Mouse (Mus musculus) spleen, adult 2 months (tissue): ENCODE measurements around the gene Zfp771. TPM values are rescaled to one million over a fixed set of nuclear protein-coding genes. Genes with fewer than 3 reads are reported as not detected.

Experiments
- DNase-seq, 2 experiments: peaks; one replicate each; pipeline versions ENCODE4 v3.0.0 to v3.0.0-alpha.2; 2012 to 2021; ENCODE audit warnings: low spot score in 2 of 2, low read depth in 1 of 2
- H3K27ac ChIP-seq: fragments of 200-500 bp; 2 replicates; pipeline ENCODE4 v1.5.1; 2012; ENCODE audit warnings: low read length, inconsistent platforms; ENCODE audit not compliant: insufficient read depth
- H3K27me3 ChIP-seq: fragments of 200-500 bp; 2 replicates; pipeline ENCODE4 v1.6.1; 2012; ENCODE audit warnings: mild to moderate bottlenecking, moderate library complexity, low read length, inconsistent platforms; ENCODE audit not compliant: control insufficient read depth, insufficient read depth
- H3K36me3 ChIP-seq: fragments of 200-500 bp; 2 replicates; pipeline ENCODE4 v1.6.1; 2012; ENCODE audit warnings: mild to moderate bottlenecking, low read length, inconsistent platforms; ENCODE audit not compliant: control insufficient read depth, insufficient read depth
- H3K4me1 ChIP-seq: fragments of 200-500 bp; 2 replicates; pipeline ENCODE4 v1.6.1; 2011; ENCODE audit warnings: inconsistent platforms; ENCODE audit not compliant: control insufficient read depth, insufficient read depth, insufficient read length
- H3K4me3 ChIP-seq: fragments of 200-500 bp; 2 replicates; pipeline ENCODE4 v1.5.1; 2011; ENCODE audit warnings: mild to moderate bottlenecking, inconsistent platforms; ENCODE audit not compliant: insufficient read depth, insufficient read length; ENCODE audit errors: extremely low read depth
- CTCF ChIP-seq: fragments of 200-500 bp; IDR thresholded peaks from 2 replicates; pipeline ENCODE4 v1.5.1; 2011; ENCODE audit warnings: mild to moderate bottlenecking, inconsistent platforms; ENCODE audit not compliant: insufficient read depth, insufficient read length, insufficient replicate concordance; ENCODE audit errors: extremely low read depth
- POLR2A ChIP-seq: fragments of 200-500 bp; IDR thresholded peaks from 2 replicates; pipeline ENCODE4 v1.6.1; 2011; ENCODE audit warnings: low read depth, low read length, inconsistent platforms
- WGBS: fragments of 180-500 bp; shearing (Covaris S2); methylation state at CpG from one replicate; pipeline ENCODE4 v1.1.7; 2018; 5-methylcytosine and 5-hydroxymethylcytosine counted together
- polyA plus RNA-seq: library from polyadenylated mRNA; depleted of rRNA; stranded (reverse); fragments of >200 nt; gene quantifications from 2 replicates; pipeline ENCODE4 v1.2.3, GENCODE M21; 2012

Gene Zfp771
- polyA plus RNA-seq, 1 experiment: 35.6 TPM

DNA sequence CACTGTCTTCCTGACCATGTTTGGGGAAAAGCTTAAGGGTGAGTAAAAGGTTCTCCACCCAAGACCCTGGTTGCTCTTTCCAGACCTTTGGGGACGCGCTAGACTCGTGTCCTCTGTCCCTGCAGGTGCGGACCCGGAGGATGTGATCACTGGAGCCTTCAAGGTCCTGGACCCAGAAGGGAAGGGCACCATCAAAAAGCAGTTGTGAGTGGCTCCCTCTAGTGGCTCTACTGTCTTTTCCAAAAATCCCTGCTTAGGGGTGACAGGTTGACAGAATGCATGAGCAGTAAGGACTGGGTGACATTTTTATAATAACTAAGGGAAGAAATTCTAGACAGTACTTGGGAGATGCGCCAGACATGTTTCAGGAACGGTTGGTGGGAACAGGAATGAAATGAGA, 30.6 kb upstream of the Zfp771 start:
- Histone ChIP-seq H3K4me3 (no peak overlapping the region), H3K27ac (no peak overlapping the region; the same call in 1 of the 2 replicates), H3K36me3 (peaks cover 17% of the 10 kb centered on the region), H3K27me3 (no peaks in the 10 kb centered on the region), H3K4me1 (peaks cover 29% of the 10 kb centered on the region; the same call in 1 of the 2 replicates)
- TF ChIP-seq POLR2A (no peak), CTCF (peak; percentile 43; the same call in 1 of the 2 replicates)
- WGBS: 38% methylated on average over 7 of the region's 7 CpGs
- no peak for DNase-seq

GRCm38 (mm10) chr7:127213930-127214329, 30.1 kb upstream of the Zfp771 start:
- Histone ChIP-seq H3K4me3 (no peak overlapping the region), H3K27ac (no peak overlapping the region), H3K4me1 (peaks cover 33% of the 10 kb centered on the region; the same call in 1 of the 2 replicates), H3K27me3 (no peaks in the 10 kb centered on the region), H3K36me3 (peaks cover 17% of the 10 kb centered on the region)
- TF ChIP-seq POLR2A (no peak), CTCF (no peak)
- DNase-seq: no peak
- WGBS: 76% methylated on average over 12 of the region's 12 CpGs

GRCm38 (mm10) chr7:127214521-127214920, 29.6 kb upstream of the Zfp771 start:
- Histone ChIP-seq H3K27ac (0 out of 2 replicates have a peak overlapping the region, but pooled peaks have one; percentile 34), H3K4me1 (peaks cover 37% of the 10 kb centered on the region; the same call in 1 of the 2 replicates), H3K27me3 (no peaks in the 10 kb centered on the region), H3K4me3 (no peak overlapping the region), H3K36me3 (peaks cover 17% of the 10 kb centered on the region)
- WGBS: 87% methylated on average over 21 of the region's 21 CpGs
- TF ChIP-seq POLR2A (no peak), CTCF (no peak)
- DNase-seq: no peak

DNA sequence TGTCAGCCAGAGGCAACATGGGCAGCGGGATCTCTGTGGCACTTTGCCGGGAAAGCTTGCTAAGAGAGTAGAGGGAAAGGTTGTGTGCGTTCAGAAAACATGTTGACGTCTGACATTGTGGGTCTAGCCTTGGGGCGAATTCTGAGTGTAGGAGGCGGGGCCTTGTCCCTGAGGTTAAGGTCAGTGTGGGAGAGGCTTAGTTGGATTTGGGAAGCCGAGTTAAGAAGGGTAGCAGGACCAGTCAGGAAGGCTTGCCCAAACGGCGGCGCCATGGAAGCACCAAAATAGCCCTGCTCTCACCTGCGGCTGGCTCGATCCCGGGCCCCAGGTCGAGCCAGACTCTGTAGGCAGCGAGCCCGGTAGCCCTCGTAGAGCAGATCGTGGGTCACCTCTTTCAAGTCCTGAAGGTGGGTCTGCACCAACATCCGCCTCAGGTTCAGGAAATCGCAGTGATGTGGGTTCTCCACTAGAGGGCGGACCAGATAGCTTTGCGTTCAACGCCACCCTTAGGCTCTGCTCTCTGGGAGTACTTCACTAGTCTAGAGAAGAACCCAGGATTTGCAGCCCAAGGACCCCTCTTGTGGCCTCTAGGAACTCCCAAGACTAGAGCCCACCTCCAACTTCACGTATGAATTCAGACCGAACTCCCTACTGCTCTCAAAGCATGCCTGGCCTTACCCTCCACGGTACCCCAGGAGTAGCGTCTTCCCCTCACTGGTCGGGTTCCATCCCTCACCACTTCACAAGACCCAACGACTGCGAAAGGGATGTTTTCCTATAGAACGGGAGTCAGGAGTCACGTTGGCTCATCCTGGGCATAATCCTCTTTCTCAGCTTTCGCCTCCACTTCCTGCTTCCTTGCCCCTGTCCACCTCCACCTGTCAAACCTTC, 28.8 kb upstream of the Zfp771 start:
- WGBS: 48% methylated on average over 33 of the region's 33 CpGs
- peak overlapping the region; percentile 21; the same call in 1 of the 2 replicates for H3K4me3 ChIP-seq
- TF ChIP-seq POLR2A (no peak), CTCF (peak; percentile 85; the same call in 1 of the 2 replicates)
- H3K27ac ChIP-seq: peak overlapping the region; percentile 34; the same call in 1 of the 2 replicates
- DNase-seq: peak in 1 of 2 experiments; percentile 66
- no peaks in the 10 kb centered on the region for H3K27me3 ChIP-seq
- H3K36me3 ChIP-seq: peaks cover 17% of the 10 kb centered on the region
- H3K4me1 ChIP-seq: peaks cover 34% of the 10 kb centered on the region; the same call in 1 of the 2 replicates

DNA sequence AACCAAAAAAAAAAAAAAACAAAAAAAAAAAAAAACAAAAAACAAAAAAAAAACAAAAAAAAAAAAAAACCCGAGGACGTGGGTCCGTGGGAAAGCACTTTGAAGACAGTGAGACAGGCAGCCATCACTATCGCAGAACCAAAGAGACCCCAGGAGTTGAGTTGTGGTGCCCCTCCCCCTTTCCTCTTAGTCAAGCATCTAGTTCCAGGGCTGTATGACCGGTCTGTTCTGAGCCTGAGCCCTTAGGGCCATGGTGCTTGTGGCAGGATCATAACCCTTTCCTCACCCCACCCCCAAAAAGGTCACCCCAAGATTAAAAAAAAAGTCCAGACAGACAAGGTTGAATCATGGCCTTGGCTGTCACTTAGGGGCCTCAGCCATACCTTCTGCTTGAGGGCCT, 27.8 kb upstream of the Zfp771 start:
- no peak overlapping the region for H3K4me3 ChIP-seq
- WGBS: 74% methylated on average over 5 of the region's 5 CpGs
- H3K36me3 ChIP-seq: peaks cover 17% of the 10 kb centered on the region
- H3K27ac ChIP-seq: no peak overlapping the region
- TF ChIP-seq CTCF (no peak), POLR2A (no peak)
- no peaks in the 10 kb centered on the region for H3K27me3 ChIP-seq
- H3K4me1 ChIP-seq: peaks cover 27% of the 10 kb centered on the region; the same call in 1 of the 2 replicates
- DNase-seq: no peak

DNA sequence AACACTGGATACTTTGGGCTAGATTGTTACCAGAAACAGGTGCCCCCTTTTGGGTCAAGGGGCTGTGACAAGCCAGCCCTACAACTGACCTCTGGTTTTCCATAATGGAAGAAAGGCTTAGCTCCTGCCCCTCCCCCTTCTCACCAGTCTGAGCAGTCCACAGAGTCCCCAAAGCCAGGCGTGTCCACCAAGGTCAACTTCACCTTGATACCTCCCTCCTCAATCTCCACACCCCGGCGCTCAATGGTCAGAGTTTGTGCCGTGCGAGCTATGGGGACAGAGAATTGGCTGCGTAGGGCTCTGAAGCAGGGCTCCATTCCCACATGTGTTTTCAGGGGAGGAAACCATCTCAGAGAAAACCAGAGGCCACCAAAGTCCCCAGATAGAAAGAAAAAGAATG, 26.6 kb upstream of the Zfp771 start:
- 44% methylated on average over 6 of the region's 6 CpGs for WGBS
- DNase-seq: no peak
- Histone ChIP-seq H3K4me1 (peaks cover 25% of the 10 kb centered on the region; the same call in 1 of the 2 replicates), H3K27me3 (no peaks in the 10 kb centered on the region), H3K27ac (peak overlapping the region; percentile 95), H3K4me3 (peak overlapping the region; percentile 72), H3K36me3 (peaks cover 17% of the 10 kb centered on the region)
- no peak for TF ChIP-seq CTCF
